12 mouse cellular contexts compared by ENCODE assay signal in the genomic region with DNA sequence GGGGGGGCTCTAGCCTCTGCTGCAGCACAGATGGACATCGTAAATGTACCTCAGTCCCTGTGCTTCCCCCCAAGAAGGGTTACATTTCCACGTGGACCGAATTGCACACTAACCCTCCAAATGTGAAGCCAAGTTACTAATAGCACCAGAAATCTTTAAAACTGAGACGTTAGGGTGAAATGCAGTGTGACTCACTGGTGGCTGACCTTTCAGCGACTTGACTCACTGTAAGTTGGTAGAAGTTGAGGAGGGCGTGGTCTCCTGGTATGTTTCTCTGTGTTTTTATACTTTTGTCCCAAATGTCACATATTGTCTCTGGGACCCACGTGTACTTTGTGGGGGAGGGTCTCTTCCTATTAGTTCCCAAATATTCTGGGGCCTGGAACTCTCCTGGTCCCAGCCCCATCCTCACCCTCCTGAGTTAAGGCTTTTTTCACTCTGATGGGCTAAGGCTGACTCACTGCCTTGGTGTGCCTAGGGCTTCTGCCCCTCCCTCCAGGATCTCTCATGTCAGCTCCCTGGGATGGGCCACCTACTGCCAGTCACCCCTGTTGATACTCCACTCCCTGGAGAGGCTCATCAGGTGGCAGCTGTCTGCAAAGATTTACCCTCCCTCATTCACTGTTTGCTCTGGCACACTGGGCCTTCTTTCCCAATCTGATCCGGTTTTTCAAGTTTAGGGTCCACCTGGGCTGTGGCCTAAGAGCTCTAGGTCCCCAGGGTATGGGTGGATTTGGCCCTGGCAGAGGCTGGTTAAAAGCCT. TPM values are rescaled to one million over a fixed set of nuclear protein-coding genes. Genes with fewer than 3 reads are reported as not detected.
DNase-seq lines count a peak whose midpoint lies in the region; ATAC-seq lines count a peak whose summit lies in the region.
"Had no signal": no experiment of that assay in that cellular context is flagged by ENCODE, and none has a peak within 500 bp of the region (broad histone marks: within the 10 kb centered on the region; RNA-seq: fewer than 3 reads in every experiment).

No protein-coding gene starts in this region.

- no peak overlapping the region for H3K4me2 ChIP-seq in embryonic facial prominence, embryonic 11.5 days (ENCODE audit: low read depth, low read length)
- H3K4me2 ChIP-seq in stomach, embryonic 16.5 days (ENCODE audit: low read depth, low read length), result no peak overlapping the region
- H3K4me2 ChIP-seq: forebrain, embryonic 12.5 days; midbrain, embryonic 13.5 days had no signal

- H3K4me3 ChIP-seq in embryonic facial prominence, embryonic 11.5 days (ENCODE audit: low read depth, low read length), result no peak overlapping the region
- no peak overlapping the region for H3K4me3 ChIP-seq in embryonic facial prominence, embryonic 10.5 days
- H3K4me3 ChIP-seq in stomach, embryonic 16.5 days (replicated peaks; ENCODE audit: low read length), result no peak overlapping the region
- H3K4me3 ChIP-seq: forebrain, embryonic 12.5 days; midbrain, embryonic 13.5 days had no signal

- H3K9me3 ChIP-seq in embryonic facial prominence, embryonic 11.5 days (replicated peaks; ENCODE audit: control insufficient read depth, low read length), result no peaks in the 10 kb centered on the region
- no peaks in the 10 kb centered on the region for H3K9me3 ChIP-seq in embryonic facial prominence, embryonic 10.5 days
- H3K9me3 ChIP-seq in stomach, embryonic 16.5 days (replicated peaks; ENCODE audit: control insufficient read depth, low read length), result no peaks in the 10 kb centered on the region
- H3K9me3 ChIP-seq: forebrain, embryonic 12.5 days; midbrain, embryonic 13.5 days had no signal

- no peaks in the 10 kb centered on the region for H3K36me3 ChIP-seq in embryonic facial prominence, embryonic 11.5 days (replicated peaks; ENCODE audit: control insufficient read depth, insufficient read depth, low read depth, low read length)
- peaks cover 11% of the 10 kb centered on the region for H3K36me3 ChIP-seq in embryonic facial prominence, embryonic 10.5 days (replicated peaks)
- no peaks in the 10 kb centered on the region for H3K36me3 ChIP-seq in stomach, embryonic 16.5 days (ENCODE audit: control insufficient read depth, insufficient read depth, low read length)
- H3K36me3 ChIP-seq: forebrain, embryonic 12.5 days; midbrain, embryonic 13.5 days had no signal

- H3K27me3 ChIP-seq in embryonic facial prominence, embryonic 11.5 days (ENCODE audit: control insufficient read depth, insufficient read depth, low read length), result no peaks in the 10 kb centered on the region
- H3K27me3 ChIP-seq in embryonic facial prominence, embryonic 10.5 days (replicated peaks; ENCODE audit: low read depth, poor library complexity, severe bottlenecking), result no peaks in the 10 kb centered on the region
- no peaks in the 10 kb centered on the region for H3K27me3 ChIP-seq in stomach, embryonic 16.5 days (ENCODE audit: control insufficient read depth, insufficient read depth, low read length)
- H3K27me3 ChIP-seq: forebrain, embryonic 12.5 days; midbrain, embryonic 13.5 days had no signal

- WGBS in embryonic facial prominence, embryonic 11.5 days, result 79% methylated on average over 8 of the region's 8 CpGs
- 81% methylated on average over 8 of the region's 8 CpGs for WGBS in embryonic facial prominence, embryonic 10.5 days
- WGBS in large intestine, adult 2 months, result 24% methylated on average over 8 of the region's 8 CpGs
- WGBS in stomach, embryonic 16.5 days, result 58% methylated on average over 8 of the region's 8 CpGs

- H3K4me1 ChIP-seq in embryonic facial prominence, embryonic 11.5 days (ENCODE audit: control insufficient read depth, insufficient read depth, low read length), result no peaks in the 10 kb centered on the region
- H3K4me1 ChIP-seq in embryonic facial prominence, embryonic 10.5 days, result 0 out of 2 replicates have a peak, but pooled peaks cover 6% of the 10 kb centered on the region
- peaks cover 7% of the 10 kb centered on the region for H3K4me1 ChIP-seq in stomach, embryonic 16.5 days (ENCODE audit: control insufficient read depth, insufficient read depth, low read length)

- ATAC-seq in embryonic facial prominence, embryonic 11.5 days (replicated peaks; ENCODE audit: insufficient number of reproducible peaks, low FRiP score, low TSS enrichment, low read depth), result 0 out of 2 replicates have a peak, but pooled peaks have one; percentile 29
- peak; percentile 86 for ATAC-seq in stomach, embryonic 16.5 days (ENCODE audit: insufficient read depth, low FRiP score)
- ATAC-seq: midbrain, embryonic 13.5 days had no signal

- no peak for DNase-seq in embryonic facial prominence, embryonic 11.5 days (ENCODE audit: low spot score)
- DNase-seq in embryonic facial prominence, embryonic 10.5 days (ENCODE audit: low spot score), result no peak
- DNase-seq in adrenal gland, postnatal 25 days, result peak; percentile 51
- DNase-seq in large intestine, adult 2 months (ENCODE audit: low read depth, low spot score), result peak; percentile 85
- no peak for DNase-seq in right cerebral cortex, postnatal 25 days
- no peak for DNase-seq in cerebellum, adult 18-20 months
- DNase-seq in left cerebral cortex, postnatal 25 days (ENCODE audit: low spot score in 2 of 2), result no peak
- DNase-seq: cerebellum, postnatal 14 days; thymus, postnatal 4 days had no signal

- no peak overlapping the region for H3K9ac ChIP-seq in embryonic facial prominence, embryonic 11.5 days (replicated peaks; ENCODE audit: low read length)
- no peak overlapping the region for H3K9ac ChIP-seq in stomach, embryonic 16.5 days (ENCODE audit: low read length)
- H3K9ac ChIP-seq: forebrain, embryonic 12.5 days; midbrain, embryonic 13.5 days had no signal

- no peak overlapping the region for H3K27ac ChIP-seq in embryonic facial prominence, embryonic 11.5 days (replicated peaks; ENCODE audit: low read depth, low read length)
- no peak overlapping the region for H3K27ac ChIP-seq in embryonic facial prominence, embryonic 10.5 days (replicated peaks)
- H3K27ac ChIP-seq in stomach, embryonic 16.5 days (ENCODE audit: low read length), result peak overlapping the region; percentile 90
- H3K27ac ChIP-seq: forebrain, embryonic 12.5 days; midbrain, embryonic 13.5 days had no signal

- intact Hi-C loops in left cerebral cortex, postnatal 25 days (cut with DNase I), result no loop called here

RNA-seq across cellular contexts. Expression of a gene that starts 33.4 kb away (rescaled TPM):
- polyA plus RNA-seq in embryonic facial prominence, embryonic 11.5 days (2014; fragmentation: Nextera tagmentation; extraction: Ambion mirVana), result 11.9 and 13.9 TPM in 2 replicates
- polyA plus RNA-seq in embryonic facial prominence, embryonic 10.5 days (2016; fragmentation: Nextera tagmentation; extraction: Ambion mirVana), result 9.6 and 11.0 TPM in 2 replicates
- 12.0 and 17.0 TPM in 2 replicates for total RNA-seq in adrenal gland, postnatal 25 days (2021)
- polyA plus RNA-seq in large intestine, adult 2 months (2012; rRNA removed), result 8.8 and 10.9 TPM in 2 replicates
- polyA plus RNA-seq in stomach, embryonic 16.5 days (2015; fragmentation: Nextera tagmentation; extraction: Ambion mirVana), result 41.4 and 52.6 TPM in 2 replicates
- 100 to 1,000 TPM; 259 to 273 TPM for total RNA-seq in left cerebral cortex, postnatal 25 days (2021)

Comparison
In these comparisons a context has a peak if more than half of its experiments do, and no peak if none do; other contexts are left out.
1. DNase-seq: peak in adrenal gland, postnatal 25 days (single experiment) and large intestine, adult 2 months (single experiment); none in embryonic facial prominence, embryonic 11.5 days (single experiment), embryonic facial prominence, embryonic 10.5 days (single experiment), right cerebral cortex, postnatal 25 days (single experiment), cerebellum, adult 18-20 months (0 of 2) and left cerebral cortex, postnatal 25 days (0 of 2).